20 mouse cellular contexts compared by ENCODE assay signal in genomic region chr1:105492626-105493025, GRCm38 (mm10).
DNase-seq lines count a peak whose midpoint lies in the region; ATAC-seq lines count a peak whose summit lies in the region.
"Had no signal": no experiment of that assay in that cellular context is flagged by ENCODE, and none has a peak within 500 bp of the region (broad histone marks: within the 10 kb centered on the region; RNA-seq: fewer than 3 reads in every experiment).

No protein-coding gene starts in this region.

- no peaks in the 10 kb centered on the region for H3K36me3 ChIP-seq in hindbrain, embryonic 11.5 days (ENCODE audit: control insufficient read depth, insufficient read depth, low read length)
- H3K36me3 ChIP-seq: embryonic facial prominence, embryonic 12.5 days; midbrain, embryonic 12.5 days; stomach, embryonic 15.5 days had no signal

- intact Hi-C loops in left cerebral cortex, postnatal 4 days (cut with DNase I): no loop called here

- 87% methylated on average over 5 of the region's 5 CpGs for WGBS in hindbrain, embryonic 11.5 days

- no peak overlapping the region for H3K4me2 ChIP-seq in hindbrain, embryonic 11.5 days (replicated peaks; ENCODE audit: low read depth, low read length)
- H3K4me2 ChIP-seq: embryonic facial prominence, embryonic 12.5 days; midbrain, embryonic 12.5 days; stomach, embryonic 15.5 days had no signal

- no peak overlapping the region for H3K9ac ChIP-seq in hindbrain, embryonic 11.5 days (ENCODE audit: low read depth, low read length)
- H3K9ac ChIP-seq: embryonic facial prominence, embryonic 12.5 days; midbrain, embryonic 12.5 days; stomach, embryonic 15.5 days had no signal

- H3K27ac ChIP-seq in hindbrain, embryonic 11.5 days (ENCODE audit: low read depth, low read length): no peak overlapping the region
- H3K27ac ChIP-seq: embryonic facial prominence, embryonic 12.5 days; kidney, postnatal 0 days; left cerebral cortex, adult 2 months; macrophage; midbrain, embryonic 12.5 days; stomach, embryonic 15.5 days had no signal

- DNase-seq in left cerebral cortex, adult 11 months (ENCODE audit: low spot score): peak; percentile 12
- DNase-seq in left cerebral cortex, postnatal 4 days: no peak
- peak; percentile 62 to 75 for DNase-seq in frontal cortex, adult 2 months (ENCODE audit: extremely low spot score in 1 of 2, low spot score in 1 of 2)
- DNase-seq in layer of hippocampus, postnatal 36 days: peak; percentile 25 to 32
- DNase-seq in right cerebral cortex, postnatal 25 days: peak; percentile 22
- no peak for DNase-seq in hindbrain, embryonic 11.5 days (ENCODE audit: low spot score)
- DNase-seq in thymus, postnatal 10 days (ENCODE audit: low spot score in 2 of 2): no peak
- DNase-seq in adrenal gland, adult 2 months: no peak
- DNase-seq: adrenal gland, postnatal 36 days; cerebellum, adult 8-10 months; liver; lung, adult 2 months had no signal

- H3K4me1 ChIP-seq in hindbrain, embryonic 11.5 days (replicated peaks; ENCODE audit: control insufficient read depth, insufficient read depth, low read length): no peaks in the 10 kb centered on the region
- H3K4me1 ChIP-seq: embryonic facial prominence, embryonic 12.5 days; midbrain, embryonic 12.5 days; stomach, embryonic 15.5 days had no signal

- ATAC-seq in hindbrain, embryonic 11.5 days (ENCODE audit: low FRiP score): no peak
- ATAC-seq: hindbrain, embryonic 16.5 days; intestine, postnatal 0 days had no signal

- H3K9me3 ChIP-seq in hindbrain, embryonic 11.5 days (ENCODE audit: control insufficient read depth, low read length): no peaks in the 10 kb centered on the region
- H3K9me3 ChIP-seq: embryonic facial prominence, embryonic 12.5 days; midbrain, embryonic 12.5 days; stomach, embryonic 15.5 days had no signal

- no peaks in the 10 kb centered on the region for H3K27me3 ChIP-seq in hindbrain, embryonic 11.5 days (ENCODE audit: control insufficient read depth, insufficient read depth, low read length)
- H3K27me3 ChIP-seq: embryonic facial prominence, embryonic 12.5 days; midbrain, embryonic 12.5 days; stomach, embryonic 15.5 days had no signal

- H3K4me3 ChIP-seq in hindbrain, embryonic 11.5 days (ENCODE audit: low read depth, low read length): no peak overlapping the region
- H3K4me3 ChIP-seq: embryonic facial prominence, embryonic 12.5 days; left cerebral cortex, adult 2 months; midbrain, embryonic 12.5 days; stomach, embryonic 15.5 days had no signal

Comparison
In these comparisons a context has a peak if more than half of its experiments do, and no peak if none do; other contexts are left out.
1. DNase-seq: peak in left cerebral cortex, adult 11 months (single experiment), frontal cortex, adult 2 months (2 of 2), layer of hippocampus, postnatal 36 days (2 of 2) and right cerebral cortex, postnatal 25 days (single experiment); none in left cerebral cortex, postnatal 4 days (single experiment), hindbrain, embryonic 11.5 days (single experiment), thymus, postnatal 10 days (0 of 2) and adrenal gland, adult 2 months (single experiment).